Mouse (Mus musculus): ENCODE measurements around the gene Dolk.

Dolk gene

DNA sequence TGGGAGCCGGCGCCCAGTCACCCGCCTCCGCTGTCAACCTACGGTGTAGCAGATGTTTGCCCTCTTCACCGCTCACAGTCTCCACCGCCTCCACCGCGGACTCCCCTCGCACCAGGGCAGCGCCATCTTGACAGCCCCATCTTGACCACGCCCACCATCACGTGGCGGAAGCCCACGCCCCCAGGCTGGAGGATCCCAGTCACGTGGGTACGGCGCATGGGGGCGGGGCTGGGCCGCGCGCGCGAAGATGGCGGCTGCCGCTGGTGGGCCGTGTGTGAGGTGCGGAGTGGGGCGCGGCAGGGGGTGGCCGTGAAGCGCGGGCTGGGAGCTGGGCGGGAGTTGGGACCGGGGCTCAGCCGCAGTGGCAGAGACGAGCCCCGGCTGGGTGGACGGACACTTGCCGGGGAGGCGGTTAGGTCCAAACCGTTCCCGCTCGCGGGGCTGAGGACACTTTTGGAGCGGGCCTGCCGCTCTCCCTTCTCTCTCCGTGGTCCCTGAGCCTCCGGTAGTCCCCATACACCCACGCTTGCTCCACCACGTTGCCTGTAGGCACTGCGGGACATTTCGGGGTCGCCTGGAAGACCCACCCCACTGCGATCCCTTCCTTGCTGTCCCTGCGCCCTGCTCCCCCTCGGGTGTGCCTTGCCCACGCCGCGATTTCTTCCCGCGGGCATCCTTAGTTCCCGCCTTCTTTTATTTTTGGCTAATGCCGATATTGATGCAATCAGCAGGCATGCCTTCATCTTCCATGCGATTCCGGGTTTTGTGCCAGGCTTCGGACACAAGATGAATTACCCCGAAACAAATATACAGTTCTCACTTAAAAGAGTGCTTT, at the start of gene Dolk, which contains the start of gene Nup188:
TSS of gene Dolk (minus strand) at position 143 of the 835 bp plus-strand sequence.
TSS of gene Nup188 (plus strand) at position 206 of the 835 bp plus-strand sequence.
- DNase-seq = peak; percentile 99

DNA sequence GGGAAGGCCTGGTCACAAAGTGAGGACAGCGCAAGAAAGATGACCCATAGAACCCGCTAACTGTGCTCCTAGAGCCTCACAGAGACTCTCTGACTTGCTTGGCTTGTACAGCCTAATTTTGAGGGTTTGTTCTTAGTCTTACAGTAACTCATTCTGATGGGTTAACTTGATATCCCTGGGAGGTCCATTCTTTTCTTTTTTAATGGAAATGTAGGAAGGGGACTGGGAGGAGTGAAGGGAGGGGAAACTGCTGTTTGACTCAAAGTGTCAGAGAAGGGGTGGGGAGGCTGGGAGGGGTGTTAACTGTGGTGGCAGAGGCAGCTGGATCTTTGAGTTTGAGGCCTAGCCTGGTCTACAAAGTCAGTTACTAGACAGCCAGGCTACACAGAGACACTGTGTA, 49.2 kb upstream of the Dolk start:
- no peak for DNase-seq

DNA sequence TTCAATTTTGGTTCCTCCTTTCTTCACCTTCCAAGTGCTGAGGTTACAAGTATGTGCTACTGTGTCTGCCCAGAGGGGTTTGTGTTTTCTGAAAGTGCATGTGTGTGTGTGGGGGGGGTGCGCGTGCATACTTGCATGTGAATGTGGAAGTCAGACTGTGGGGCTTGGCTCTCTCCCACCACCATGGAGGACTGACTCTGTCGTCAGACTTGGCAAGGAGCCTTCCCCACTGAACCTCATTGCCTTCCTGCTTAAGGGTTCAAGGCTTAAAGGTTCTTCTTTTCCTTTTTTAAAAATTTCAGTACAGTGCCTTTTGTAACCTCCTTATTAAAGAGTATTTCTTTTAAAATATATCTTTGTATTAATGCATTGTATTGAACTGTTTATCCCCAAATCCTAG, 42.7 kb upstream of the Dolk start:
- no peak for DNase-seq

DNA sequence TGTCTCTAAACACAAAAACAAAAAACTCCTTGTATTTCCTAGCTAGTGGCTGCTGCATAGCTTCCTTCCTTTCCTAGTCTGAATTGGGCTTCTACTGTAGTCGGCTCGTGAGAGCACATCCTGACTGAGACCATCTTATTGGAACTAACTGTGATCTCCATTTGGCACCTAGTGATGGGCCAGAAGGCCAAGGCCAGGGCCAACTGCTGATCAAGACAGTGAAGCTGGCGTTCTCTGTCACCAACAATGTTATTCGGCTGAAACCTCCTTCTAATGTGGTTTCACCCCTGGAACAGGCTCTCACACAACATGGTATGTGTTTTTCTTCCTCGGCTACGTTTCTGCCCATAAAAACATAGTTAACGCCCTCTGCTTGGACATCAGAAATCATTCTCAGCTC, 41.1 kb upstream of the Dolk start:
- no peak for DNase-seq

DNA sequence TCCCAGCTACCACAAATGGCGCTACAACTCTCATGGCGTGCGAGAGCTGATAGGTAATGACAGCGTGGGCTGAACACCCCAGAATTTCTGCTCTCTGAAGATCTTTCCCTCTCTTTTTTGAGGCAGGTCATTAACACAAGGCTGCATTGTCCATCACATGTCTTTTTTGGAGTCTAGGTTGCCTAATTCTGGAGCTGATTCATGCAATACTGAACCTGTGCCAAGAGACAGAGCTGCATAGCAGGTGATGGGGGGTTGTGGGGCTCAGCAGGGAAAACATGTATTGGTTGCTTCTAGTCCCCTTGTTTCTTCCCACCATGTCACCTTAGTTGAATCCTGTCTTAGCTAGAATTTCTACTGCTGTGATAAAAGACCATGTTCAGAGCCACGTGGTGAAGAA, 39.2 kb upstream of the Dolk start:
- no peak for DNase-seq

DNA sequence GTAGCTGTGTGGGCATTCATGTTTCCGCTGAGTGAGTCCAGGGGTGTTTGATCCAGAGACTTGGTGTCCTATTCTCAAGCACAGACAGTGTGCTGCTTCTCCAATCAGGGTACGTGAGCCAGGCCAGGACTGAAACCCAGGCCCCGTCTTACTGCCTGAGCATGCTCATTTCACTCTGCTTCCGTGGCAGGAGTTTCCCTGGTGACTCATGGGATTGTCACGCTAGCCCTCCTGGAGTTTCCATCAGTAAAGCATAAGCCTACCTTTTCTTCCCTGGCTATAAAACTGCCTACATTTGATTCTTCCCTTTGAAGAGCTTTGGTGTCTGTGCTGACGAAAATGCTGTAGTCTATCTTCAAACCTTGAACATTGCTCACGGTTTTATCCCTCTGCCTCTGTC, 37.0 kb upstream of the Dolk start:
- no peak for DNase-seq

DNA sequence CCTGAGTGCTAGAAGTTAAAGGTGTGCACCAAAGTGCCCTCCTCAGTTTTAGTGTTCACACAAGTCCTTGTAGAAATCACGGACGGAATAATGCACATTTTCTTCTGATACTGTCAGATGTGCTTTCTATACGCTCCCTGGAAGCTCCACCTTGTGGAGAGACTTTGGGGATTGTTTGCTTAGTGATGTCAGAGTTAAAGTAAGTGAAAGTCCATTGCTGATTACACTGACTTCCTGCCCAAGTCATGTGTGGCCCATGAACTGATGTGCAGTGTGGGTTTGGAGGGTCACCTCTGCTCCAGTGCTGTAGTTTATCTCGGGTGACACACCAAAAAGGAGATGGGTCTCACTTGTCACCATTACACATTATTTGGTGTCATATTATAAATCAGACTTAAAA, 33.1 kb upstream of the Dolk start:
- DNase-seq = no peak

DNA sequence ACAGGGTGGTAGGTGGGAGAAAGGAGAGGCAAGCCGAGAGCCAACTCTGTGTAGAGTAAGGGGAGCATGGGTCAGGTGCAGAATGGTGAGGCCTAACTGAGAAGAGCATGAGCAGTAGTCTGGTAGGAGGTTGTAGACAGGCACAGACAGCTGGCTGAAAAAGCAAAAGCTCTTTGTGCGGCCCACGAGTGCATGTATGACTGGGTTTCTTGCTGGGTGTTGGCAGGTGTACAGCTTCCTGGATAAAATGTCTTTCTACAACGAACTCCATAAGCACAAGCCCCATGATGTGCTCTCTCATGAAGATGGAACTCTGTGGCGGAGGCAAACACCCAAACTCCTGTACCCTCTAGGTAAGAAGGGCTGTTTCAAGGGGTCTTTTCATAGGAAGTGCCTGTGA, 30.8 kb upstream of the Dolk start:
- DNase-seq = no peak

DNA sequence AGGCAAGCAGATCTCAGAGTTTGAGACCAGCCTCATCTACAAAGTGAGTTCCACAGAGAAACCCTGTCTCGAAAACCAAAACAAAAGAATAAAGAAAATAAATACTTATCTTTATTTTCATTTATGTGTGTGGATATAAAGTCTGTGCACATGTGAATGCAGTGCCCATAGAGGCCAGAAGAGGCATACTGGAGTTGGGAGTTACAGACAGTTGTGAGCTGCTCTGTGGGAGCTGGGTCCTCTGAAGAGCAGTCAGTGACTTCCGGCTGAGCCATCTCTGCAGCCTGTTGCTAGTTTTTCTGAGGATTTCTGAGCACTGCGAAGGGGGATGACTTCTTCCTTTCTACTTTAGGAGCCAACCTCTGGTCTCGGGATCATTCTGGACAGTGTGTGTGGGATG, 30.0 kb upstream of the Dolk start:
- DNase-seq = no peak

DNA sequence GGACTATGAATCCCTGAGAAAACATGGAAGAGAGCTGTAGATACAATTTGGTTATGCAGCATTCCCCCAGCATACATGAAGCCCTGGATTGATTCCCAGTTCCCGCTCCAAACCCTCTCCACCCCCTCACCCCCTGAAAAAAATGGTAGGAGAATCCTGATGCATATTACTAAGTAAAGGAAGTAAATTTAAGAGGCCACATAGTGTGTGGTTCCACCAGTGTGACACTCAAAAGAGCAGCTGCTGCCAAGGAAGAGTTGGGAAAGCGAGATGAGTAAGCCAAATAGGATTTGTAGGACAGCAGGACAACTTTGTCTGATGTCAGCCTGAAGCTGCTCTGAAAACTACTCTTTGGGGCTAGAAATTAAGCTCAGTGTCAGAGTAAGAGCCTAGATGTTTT, 25.3 kb upstream of the Dolk start:
- DNase-seq = no peak

DNA sequence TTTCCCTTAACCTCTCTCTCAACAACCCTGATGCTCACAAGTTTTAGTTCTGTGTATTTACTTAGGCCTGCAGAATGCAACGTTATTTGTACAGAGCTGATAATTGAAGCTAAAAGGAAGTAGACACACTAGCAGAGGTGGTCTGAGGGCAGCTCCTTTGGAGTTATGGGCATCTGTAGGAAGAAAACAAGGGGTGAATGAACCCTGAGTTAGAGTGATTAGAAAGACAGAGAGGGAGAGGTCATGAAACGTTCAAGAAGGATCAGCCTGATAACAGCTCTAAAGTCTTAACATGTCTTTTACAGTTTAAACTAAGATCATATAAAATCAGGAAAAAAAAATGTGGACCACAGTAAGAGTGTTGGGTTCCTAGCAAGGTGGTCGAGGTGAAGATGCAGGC, 23.2 kb upstream of the Dolk start:
- DNase-seq = no peak

DNA sequence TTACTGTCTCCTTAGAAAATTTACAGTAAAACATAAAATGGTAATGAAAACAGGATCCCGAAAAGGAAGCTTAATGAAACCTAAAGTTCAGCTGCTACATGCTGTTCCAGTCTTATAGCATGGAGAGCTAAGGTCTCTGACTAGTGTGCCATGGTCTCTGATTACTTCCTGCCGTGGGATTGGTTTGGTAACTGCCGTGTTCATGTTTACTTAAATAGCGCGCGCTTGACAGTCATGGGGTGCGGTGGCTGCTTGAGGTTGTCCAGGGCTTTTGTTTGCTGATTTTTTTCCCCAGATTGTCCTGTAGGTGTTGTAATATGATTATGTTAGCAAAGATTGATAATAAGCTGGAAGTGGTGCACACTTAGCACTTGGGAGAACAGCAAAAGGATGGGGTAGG, 20.0 kb upstream of the Dolk start:
- no peak for DNase-seq

DNA sequence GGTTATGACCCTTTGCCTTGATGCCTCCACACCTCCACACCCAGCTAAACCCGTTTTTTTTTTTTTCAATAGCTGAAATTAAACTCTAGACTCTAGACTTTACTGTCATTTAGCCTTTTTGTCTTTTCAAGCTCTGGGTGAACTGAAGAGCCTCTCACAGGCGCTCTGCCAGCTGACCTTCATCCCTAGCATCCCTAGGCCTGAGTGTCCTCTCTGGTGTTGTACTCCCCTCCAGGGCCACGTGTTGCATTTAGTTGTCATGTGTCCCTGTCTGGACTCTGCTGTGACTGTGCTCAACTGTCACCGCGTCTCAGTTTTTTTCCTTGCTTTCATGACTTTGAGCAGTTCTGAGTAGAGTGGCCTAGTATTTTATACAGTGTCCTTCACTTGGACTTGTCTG, 13.8 kb upstream of the Dolk start:
- no peak for DNase-seq

DNA sequence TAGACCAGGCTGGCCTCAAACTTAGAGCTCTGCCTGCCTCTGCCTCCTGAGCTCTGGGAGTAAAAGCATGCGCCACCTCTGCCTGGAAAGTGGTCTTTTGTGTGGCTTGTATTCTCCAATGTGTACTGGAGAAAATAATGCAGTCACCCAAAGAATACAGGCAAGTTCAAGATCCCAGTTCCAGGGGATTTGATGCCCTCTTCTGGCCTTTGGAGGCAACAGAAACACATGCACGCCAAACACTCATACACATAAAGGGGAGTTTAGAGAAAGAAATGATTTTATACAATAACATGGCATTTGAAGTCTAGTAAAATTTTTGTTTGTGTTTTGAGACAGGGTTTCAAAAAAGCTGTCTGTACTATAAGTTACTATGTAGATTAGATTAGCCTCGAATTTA, 13.4 kb upstream of the Dolk start:
- DNase-seq = no peak

DNA sequence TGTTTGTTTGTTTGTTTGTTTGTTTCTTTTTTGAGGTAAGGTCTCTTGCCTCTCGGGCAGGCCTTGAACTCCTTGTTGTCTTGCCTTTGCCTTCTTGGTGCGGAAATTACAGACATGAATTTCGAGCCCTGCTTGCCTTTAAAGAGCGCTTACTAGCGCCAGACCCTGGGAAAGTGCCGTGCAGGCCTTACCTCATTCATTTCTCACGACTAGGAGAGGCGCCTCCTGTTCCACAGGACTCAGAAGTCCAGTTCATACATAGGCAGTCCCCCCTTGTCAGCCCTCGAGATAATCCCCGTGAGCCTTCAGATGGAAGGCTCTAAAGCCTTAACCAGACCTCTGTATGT, 866 bp upstream of the Dolk start:
- peak; percentile 29 to 56 for DNase-seq

DNA sequence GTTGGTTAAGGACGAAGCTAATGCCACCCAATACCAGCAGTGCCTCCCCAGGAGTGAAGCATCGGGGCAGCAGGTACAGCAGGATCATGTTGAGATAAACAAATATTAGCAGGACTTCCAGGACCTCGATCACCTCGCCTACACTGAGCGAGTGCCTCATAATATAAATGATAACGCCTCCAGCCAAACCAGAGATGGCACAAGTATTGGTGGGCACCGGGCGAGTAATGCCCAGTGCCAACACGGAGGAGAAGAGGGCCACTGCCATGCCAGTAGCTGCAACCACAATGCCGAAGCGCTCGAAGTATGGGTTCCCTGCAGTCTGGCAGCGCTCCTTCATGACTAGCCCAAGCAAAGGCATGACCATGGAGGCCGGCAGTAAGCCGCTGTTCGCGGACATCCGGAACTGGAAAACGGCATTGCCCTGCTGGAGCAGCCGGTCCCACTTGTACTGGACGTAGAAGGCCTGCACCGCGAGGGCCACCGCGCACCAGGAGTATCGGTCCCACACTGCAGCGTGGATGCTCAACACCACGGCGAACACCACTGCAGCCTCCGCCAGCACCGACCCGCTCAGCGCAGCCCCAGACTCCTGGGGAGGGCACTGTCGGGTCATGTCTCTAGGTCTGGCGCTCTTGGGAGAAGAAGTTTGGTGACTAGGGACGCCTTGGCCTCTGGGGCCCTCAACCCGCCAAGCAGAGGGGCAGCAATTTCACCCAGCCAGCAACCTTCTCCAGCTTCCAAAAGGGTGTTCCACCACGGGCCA, 535 bp downstream of the Dolk start:
- DNase-seq = no peak

DNA sequence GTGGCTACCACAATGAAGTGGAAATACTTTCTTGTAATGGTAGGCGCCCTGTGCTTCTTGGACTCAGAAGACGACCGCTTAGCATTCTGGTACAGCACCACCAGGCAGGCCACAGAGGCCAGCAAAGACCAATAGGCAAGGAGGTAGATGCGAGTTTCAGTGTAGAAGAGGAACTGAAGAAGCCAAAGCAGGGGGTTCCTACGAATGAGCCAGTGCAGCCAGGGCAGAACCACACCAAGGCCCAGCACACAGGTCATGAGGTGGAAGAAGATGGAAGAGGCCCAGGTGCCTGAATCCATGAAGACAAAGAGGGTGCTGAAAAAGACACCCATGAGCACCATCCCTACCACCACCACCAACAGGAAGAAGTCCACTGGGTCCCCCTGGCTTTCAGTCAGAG, 1.1 kb downstream of the Dolk start:
- DNase-seq = no peak

DNA sequence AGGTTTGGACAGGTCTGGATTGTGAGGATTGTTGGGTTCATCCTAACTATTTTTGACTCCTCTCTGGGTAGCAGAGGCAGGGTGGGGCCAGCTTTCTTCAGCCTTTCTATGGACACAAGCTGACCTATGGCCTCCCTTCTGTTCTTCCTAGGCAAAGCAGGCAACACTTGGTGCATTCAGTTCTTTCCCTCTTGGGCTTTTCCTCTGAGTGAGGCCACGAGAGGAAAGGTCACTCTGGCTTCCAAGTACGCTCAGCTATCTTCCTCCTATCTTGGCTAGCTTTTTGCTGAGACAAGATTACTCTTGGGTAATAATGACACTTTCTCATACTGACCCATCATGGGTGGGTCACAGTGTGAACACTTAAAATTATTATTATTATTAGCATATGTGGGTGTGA, 2.9 kb downstream of the Dolk start:
- DNase-seq = no peak

DNA sequence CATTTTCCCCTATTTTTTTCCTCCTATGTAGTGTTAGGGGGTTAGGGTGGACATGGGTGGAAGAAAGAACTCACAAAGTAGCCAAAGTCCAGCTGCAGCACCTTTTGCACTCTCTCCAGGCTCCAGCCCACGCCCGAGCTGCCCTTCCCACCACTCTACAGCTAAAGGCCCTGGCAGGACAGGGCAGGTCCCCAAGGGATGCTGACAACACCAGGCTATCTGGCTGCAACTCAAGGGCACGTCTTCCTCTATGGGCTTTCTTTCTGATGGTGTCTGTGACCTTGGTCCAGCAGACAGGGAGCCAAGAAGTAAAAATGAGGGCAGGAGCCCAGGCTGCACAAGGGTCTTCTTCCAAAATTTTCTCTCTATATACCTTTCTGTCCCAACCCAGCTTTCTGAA, 4.5 kb downstream of the Dolk start:
- no peak for DNase-seq

DNA sequence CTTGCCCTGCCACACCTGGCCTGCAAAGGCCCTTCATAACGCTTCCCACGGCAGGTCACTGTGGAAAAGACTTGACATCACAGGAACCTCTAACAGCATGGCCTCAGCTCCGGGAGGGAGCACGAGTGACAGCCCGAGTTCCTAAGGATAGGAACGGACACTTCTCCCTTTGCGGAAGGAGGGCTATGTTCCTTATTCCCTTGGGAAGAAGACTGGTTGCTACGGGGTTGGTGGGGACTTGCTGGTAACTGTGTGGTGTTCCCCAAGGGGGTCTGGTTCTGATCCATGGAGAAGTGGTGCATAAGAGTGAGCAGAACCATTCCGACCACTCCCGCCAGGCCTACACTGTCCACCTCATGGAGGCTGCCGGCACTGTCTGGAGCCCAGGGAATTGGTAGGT, 5.4 kb downstream of the Dolk start, which contains the start of gene Gm28038:
TSS of gene Gm28038 (plus strand) at position 301 of the 400 bp plus-strand sequence.
- no peak for DNase-seq

DNA sequence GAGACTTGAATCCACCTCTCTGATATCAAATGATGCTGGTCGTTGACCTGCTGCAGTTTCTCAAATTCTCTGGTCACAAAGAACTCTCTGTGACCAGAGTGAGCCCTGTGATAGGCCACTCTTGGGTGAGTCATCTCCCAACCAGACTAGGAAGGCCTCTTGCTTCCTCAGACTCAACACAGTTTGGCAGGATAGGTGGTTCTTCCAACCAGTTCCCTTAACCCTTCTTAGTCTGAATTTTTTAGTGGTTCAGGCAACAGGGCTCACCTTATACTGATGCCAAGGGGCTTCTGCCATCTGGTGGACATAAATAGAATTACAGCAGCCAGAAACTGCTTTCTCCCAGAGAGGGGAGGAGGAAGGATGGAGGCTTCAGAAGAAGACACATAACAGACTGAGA, 16.0 kb downstream of the Dolk start:
- peak; percentile 55 to 66 for DNase-seq

DNA sequence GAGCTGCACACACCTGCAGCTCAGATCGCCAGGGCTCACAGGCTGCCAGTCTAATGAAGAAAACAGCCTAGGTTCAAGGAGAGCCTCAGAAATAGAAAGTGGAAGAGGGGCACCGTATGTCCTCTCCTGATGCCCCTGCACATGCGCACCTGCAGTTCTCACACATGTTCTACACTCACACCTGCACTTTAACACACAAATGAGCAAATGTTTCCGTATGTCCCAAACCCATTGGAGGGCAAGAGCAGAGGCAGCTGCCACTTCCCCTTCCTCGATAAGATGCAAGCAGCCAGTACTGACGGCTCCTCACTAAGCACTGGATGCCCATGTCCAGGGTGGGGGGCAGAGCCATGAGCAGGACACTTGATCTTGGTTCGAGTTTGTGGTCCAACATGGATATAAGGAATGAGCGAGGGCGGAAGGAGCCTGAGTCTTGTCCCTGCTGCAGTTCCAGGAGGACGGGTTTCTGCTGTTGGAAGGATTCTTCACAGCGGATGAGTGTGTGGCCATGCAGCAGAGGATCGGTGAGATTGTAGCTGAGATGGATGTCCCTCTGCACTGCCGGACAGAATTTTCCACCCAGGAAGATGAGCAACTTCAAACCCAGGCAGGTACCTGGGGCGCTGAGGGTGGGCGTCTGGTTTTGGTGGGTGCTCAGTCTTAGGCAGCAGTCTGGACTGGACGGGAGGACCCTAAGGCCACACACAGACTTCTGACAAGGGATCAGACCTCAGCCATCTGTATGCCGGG, 16.7 kb downstream of the Dolk start:
- DNase-seq = no peak

DNA sequence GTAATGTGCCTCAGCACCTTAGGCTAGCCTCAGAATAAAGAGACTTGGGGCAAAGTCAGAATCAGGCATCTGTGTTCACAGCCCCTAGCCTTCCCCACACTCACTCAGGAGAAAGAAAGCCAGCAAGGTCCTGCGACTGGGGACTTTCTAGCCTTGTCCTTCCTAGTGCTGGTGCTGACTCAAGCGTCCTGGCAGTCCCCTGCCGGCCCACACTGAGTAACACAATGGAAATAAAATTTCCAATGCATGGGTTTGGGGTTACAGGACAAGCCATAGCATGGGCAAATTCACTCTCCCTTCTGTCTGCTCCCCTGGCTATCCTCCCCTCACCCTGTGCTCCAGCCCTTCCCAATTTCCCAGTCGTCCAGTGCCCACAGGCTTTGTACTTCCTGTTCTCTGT, 17.8 kb downstream of the Dolk start:
- DNase-seq = no peak

DNA sequence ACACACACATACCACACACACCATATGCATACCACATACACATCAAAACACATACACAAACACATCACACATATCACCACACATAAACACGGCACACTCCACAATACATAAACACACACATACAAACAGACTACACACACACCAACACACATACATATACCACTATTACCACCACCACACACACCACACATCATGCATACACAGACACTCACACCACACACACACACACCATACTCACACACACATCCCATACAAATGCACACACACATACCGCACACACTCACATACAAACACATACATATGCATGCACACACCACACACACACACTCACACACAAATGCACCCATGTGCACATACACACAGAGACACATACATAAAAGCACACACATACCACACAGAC, 18.7 kb downstream of the Dolk start:
- DNase-seq = no peak
